Mouse (Mus musculus) erythroblast, embryonic 14.5 days (primary cell): ENCODE results near the gene Tmco1. TPM values are rescaled to one million over a fixed set of nuclear protein-coding genes. Genes with fewer than 3 reads are reported as not detected.

ENCODE experiments used
- H3K27me3 ChIP-seq: 2 replicates; pipeline ENCODE4 v1.6.1; 2012; ENCODE audit warnings: inconsistent platforms; ENCODE audit not compliant: control insufficient read depth
- H3K36me3 ChIP-seq: 2 replicates; pipeline ENCODE4 v1.6.1; 2012; ENCODE audit warnings: mild to moderate bottlenecking, inconsistent platforms; ENCODE audit not compliant: control insufficient read depth
- H3K4me1 ChIP-seq: 2 replicates; pipeline ENCODE4 v1.6.1; 2012; ENCODE audit warnings: inconsistent platforms; ENCODE audit not compliant: control insufficient read depth
- H3K4me3 ChIP-seq: replicated peaks from 2 replicates; pipeline ENCODE3; 2012; ENCODE audit warnings: moderate library complexity, mild to moderate bottlenecking, inconsistent platforms
- H3K9me3 ChIP-seq: 2 replicates; pipeline ENCODE4 v1.6.1; 2012; ENCODE audit warnings: low read length, inconsistent platforms, mixed read lengths; ENCODE audit not compliant: control insufficient read depth
- GATA1 ChIP-seq: IDR thresholded peaks from 2 replicates; pipeline ENCODE4 v1.6.1; 2012; ENCODE audit warnings: low read length, inconsistent platforms, mixed read lengths
- TAL1 ChIP-seq: IDR thresholded peaks from 3 replicates; pipeline ENCODE4 v1.6.1; 2012; ENCODE audit warnings: low read length, inconsistent platforms, mixed read lengths
- polyA plus RNA-seq: library from polyadenylated mRNA; stranded (reverse); fragments of >175 nt; gene quantifications from 2 replicates; pipeline ENCODE4 v1.2.3, GENCODE M21; 2012

The Tmco1 gene
- polyA plus RNA-seq, 1 experiment: 2.5 TPM

- H3K4me1 ChIP-seq: peaks cover 76% of the 10 kb centered on the region
- peak overlapping the region; percentile 91 for H3K4me3 ChIP-seq
- peaks cover 14% of the 10 kb centered on the region for H3K36me3 ChIP-seq
- H3K9me3 ChIP-seq: no peaks in the 10 kb centered on the region
- peaks cover 23% of the 10 kb centered on the region for H3K27me3 ChIP-seq
- no peak for TF ChIP-seq GATA1
- TF ChIP-seq TAL1: no peak
These were observed 25.4 kb upstream of the Tmco1 start for GRCm38 (mm10) chr1:167282768-167283167.

- H3K9me3 ChIP-seq: no peaks in the 10 kb centered on the region
- H3K4me3 ChIP-seq: peak overlapping the region; percentile 91
- peaks cover 23% of the 10 kb centered on the region for H3K27me3 ChIP-seq
- H3K4me1 ChIP-seq: peaks cover 82% of the 10 kb centered on the region
- peaks cover 14% of the 10 kb centered on the region for H3K36me3 ChIP-seq
- TF ChIP-seq GATA1 (no peak), TAL1 (no peak)
These were observed 24.5 kb upstream of the Tmco1 start for GRCm38 (mm10) chr1:167283441-167284257.

- H3K4me1 ChIP-seq: peaks cover 82% of the 10 kb centered on the region
- no peak for TF ChIP-seq GATA1
- TF ChIP-seq TAL1: no peak
These were observed 23.8 kb upstream of the Tmco1 start for GRCm38 (mm10) chr1:167284258-167284836.

GRCm38 (mm10) chr1:167284837-167285319 lies 23.3 kb upstream of the Tmco1 start:
- H3K4me1 ChIP-seq: peaks cover 86% of the 10 kb centered on the region
- peak overlapping the region; percentile 91 for H3K4me3 ChIP-seq
- TF ChIP-seq GATA1 (no peak), TAL1 (no peak)
- H3K27me3 ChIP-seq: peaks cover 32% of the 10 kb centered on the region
- H3K9me3 ChIP-seq: no peaks in the 10 kb centered on the region
- H3K36me3 ChIP-seq: peaks cover 8% of the 10 kb centered on the region

More at GRCm38 (mm10) chr1:167284258-167284836, 23.8 kb upstream of the Tmco1 start:
- Histone ChIP-seq H3K36me3 (peaks cover 8% of the 10 kb centered on the region), H3K9me3 (no peaks in the 10 kb centered on the region), H3K4me3 (peak overlapping the region; percentile 91), H3K27me3 (peaks cover 27% of the 10 kb centered on the region)

- H3K27me3 ChIP-seq: peaks cover 34% of the 10 kb centered on the region
- peaks cover 86% of the 10 kb centered on the region for H3K4me1 ChIP-seq
- TF ChIP-seq GATA1: no peak
These were observed 23.0 kb upstream of the Tmco1 start, which contains the start of gene Uck2 for GRCm38 (mm10) chr1:167285320-167285355. TSS of gene Uck2 (minus strand) at chr1:167285320.

GRCm38 (mm10) chr1:167285356-167285755 lies 22.8 kb upstream of the Tmco1 start:
- H3K27me3 ChIP-seq: peaks cover 36% of the 10 kb centered on the region
- H3K9me3 ChIP-seq: no peaks in the 10 kb centered on the region
- peaks cover 86% of the 10 kb centered on the region for H3K4me1 ChIP-seq
- peak overlapping the region; percentile 91 for H3K4me3 ChIP-seq
- peaks cover 3% of the 10 kb centered on the region for H3K36me3 ChIP-seq
- TF ChIP-seq GATA1: no peak
- no peak for TF ChIP-seq TAL1

More at GRCm38 (mm10) chr1:167285320-167285355, 23.0 kb upstream of the Tmco1 start, which contains the start of gene Uck2:
- H3K9me3 ChIP-seq: no peaks in the 10 kb centered on the region
- peak within 1 kb of the TSS; percentile 91 for H3K4me3 ChIP-seq
- H3K36me3 ChIP-seq: peaks cover 5% of the 10 kb centered on the region

GRCm38 (mm10) chr1:167287156-167287555 lies 21.0 kb upstream of the Tmco1 start:
- peaks cover 74% of the 10 kb centered on the region for H3K4me1 ChIP-seq
- TF ChIP-seq GATA1 (no peak), TAL1 (no peak)
- no peak overlapping the region for H3K4me3 ChIP-seq
- H3K27me3 ChIP-seq: peaks cover 53% of the 10 kb centered on the region
- no peaks in the 10 kb centered on the region for H3K9me3 ChIP-seq
- H3K36me3 ChIP-seq: no peaks in the 10 kb centered on the region; the same call in 1 of the 2 replicates

GRCm38 (mm10) chr1:167288665-167289538 lies 19.3 kb upstream of the Tmco1 start:
- no peak for TF ChIP-seq TAL1
- Histone ChIP-seq H3K4me3 (peak overlapping the region; percentile 54), H3K9me3 (no peaks in the 10 kb centered on the region), H3K36me3 (no peaks in the 10 kb centered on the region), H3K4me1 (peaks cover 62% of the 10 kb centered on the region), H3K27me3 (peaks cover 58% of the 10 kb centered on the region)

- Histone ChIP-seq H3K27me3 (peaks cover 58% of the 10 kb centered on the region), H3K4me1 (peaks cover 54% of the 10 kb centered on the region), H3K36me3 (no peaks in the 10 kb centered on the region), H3K9me3 (no peaks in the 10 kb centered on the region), H3K4me3 (no peak overlapping the region)
- TF ChIP-seq TAL1: no peak
- TF ChIP-seq GATA1: no peak
These were observed 18.5 kb upstream of the Tmco1 start for GRCm38 (mm10) chr1:167289567-167290262.
